Mouse (Mus musculus) kidney, adult 10 weeks (tissue): Measurements from ENCODE around the gene Taf6. TPM values are rescaled to one million over a fixed set of nuclear protein-coding genes. Genes with fewer than 3 reads are reported as not detected.

ENCODE experiments used
- polyA plus RNA-seq: library from polyadenylated mRNA; stranded (reverse); fragments of 350-450 nt; fragmentation: Illumina TruSeq; extraction: RNeasy Lipid Tissue Mini Kit (QIAGEN cat#74804); gene quantifications from one replicate; pipeline ENCODE4 v1.2.3, GENCODE M21; 2014; ENCODE audit warnings: low read depth, low replicate concordance

Taf6 gene
- polyA plus RNA-seq: 2.7 TPM

DNA sequence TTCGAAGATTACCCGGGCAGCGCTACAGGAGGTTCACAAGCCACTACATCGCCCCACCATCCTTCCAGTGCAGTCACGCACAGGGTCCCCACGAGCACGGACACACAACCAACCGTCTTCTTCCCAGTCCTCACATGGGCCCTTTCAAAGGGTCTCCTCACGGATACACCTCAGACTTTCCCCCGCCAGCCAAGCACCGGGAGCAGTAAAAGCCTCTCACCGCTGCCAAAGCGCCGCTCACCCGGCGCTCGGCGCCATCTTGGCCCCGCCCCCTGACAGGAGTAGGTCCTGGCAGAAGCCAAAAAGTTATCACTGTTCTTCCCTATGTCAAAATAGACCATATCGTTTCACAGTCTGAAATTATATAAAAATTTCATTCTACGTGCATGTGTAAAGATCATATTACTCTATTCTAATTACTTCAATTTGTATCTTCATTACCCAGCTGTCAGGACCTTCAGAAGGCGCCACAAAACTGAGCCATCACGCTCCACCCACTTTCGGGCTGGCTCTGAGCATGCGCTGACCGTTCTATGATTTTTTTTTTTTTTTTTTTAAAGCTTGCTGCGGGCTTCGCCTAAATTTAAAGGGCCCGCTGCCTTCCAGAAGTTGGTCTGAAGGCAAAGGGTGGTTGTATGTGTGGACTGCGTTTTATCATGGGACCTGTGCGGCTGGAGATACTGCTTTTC lies at the start of gene Taf6, which contains the start of gene Cnpy4:
Gene Taf6 (minus strand): TSS at position 502 of the 689 bp plus-strand sequence.
Gene Cnpy4 (plus strand): TSS at position 536 of the 689 bp plus-strand sequence.

DNA sequence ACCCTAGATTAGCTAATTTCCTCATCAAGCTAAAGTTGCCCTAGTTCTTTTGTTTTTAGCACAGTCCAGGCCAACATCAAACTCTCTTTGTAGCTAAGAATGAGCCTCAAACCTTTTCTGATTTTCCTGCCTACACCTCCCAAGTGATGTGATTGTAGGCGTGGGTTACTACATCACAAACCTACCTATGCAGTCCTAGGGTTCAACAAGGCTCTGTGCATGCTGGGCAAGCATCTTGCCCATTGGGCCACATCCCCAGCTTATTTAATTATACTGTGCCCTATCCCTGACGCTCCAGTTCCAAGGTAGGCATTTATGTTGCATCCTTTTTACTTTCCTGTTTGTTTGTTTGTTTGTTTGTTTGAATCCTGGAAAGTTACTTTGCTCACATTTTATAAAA lies 38.4 kb upstream of the Taf6 start, which contains the start of gene Nxpe5:
Gene Nxpe5 (plus strand): TSS at position 199 of the 400 bp plus-strand sequence.

DNA sequence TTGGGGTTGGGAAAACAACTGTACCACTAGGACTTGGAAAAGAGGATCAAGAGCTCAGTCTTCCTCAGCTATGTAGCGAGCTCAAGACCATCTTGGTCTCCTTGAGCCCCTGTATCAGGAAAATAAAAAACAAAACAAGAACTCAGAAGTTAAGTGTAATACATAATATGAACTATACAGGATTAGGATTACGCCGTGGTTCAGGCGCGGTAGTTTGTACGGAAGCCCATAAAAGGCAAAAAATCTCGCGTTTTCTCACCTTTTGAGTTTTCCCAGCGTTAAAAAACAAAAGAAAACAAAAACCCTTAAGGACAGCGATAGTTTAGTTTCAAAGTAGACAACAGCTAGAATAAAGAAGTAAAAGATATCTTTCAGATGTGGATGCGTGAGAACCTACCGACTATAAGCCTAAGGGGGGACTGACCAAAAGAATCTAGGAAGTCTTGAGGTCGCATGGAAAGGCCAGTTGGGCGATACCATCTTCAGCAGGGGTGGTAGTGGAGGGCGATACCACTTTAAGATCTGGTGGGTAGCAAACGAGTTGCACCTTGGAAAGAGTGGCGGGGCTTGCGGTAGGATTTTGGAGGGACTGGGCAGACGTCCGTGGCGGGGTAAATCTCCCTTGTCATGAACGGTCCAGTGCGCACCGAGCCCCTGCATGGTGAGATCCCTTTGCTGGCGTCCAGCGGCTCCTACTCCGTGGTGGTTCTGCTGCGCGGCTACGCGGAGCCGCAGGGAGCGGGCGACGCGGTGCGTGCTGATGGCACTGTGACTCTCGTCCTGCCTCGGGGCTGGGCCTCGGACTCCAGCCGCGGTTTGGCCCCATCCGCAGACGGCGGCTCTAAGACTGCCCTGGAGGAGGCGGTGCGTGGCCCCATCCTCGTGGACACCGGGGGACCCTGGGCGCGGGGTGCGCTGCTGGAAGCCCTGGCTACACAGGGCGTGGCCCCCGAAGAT lies 6.8 kb upstream of the Taf6 start, which contains the start of gene Mblac1:
Gene Mblac1 (plus strand): TSS at position 544 of the 957 bp plus-strand sequence.

DNA sequence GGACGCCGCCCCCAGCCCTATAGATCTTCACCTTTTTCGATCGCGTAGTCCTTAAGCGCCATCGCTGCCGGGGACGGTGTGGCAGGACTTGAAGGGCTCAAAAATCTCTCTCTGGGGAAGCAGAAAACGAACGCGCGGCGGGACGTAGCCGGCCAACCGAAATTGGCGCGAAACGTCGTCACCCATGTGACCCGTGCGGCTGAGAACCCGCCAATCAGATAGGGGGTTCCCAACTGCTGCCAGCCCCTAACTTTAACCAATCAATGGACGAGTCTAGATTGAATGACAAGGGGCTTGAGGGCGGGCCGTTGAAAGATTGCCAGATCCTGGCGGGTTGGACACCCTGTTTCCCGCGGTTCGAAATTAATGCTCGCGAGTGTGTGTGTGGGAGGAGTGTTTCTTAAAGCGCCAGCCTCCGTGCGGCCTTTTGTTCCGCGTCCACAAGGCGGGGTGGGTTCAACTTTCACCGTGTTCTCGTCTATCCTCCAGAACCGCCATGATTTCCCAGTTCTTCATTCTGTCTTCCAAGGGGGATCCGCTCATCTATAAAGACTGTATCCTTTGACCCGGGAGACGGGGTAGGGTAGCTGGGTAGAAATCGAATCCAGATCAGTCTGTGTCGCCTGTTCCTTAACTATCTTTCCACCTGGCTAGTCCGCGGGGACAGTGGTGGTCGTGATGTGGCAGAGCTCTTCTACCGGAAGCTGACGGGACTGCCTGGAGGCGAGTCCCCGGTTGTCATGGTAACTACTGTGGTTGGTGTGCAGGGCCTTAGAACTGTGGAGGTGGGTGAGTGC lies 15.4 kb downstream of the Taf6 start, which contains the start of the genes Ap4m1 and Mcm7:
Gene Ap4m1 (plus strand): TSS at position 308 of the 797 bp plus-strand sequence.
Gene Mcm7 (minus strand): TSS at position 728 of the 797 bp plus-strand sequence.

DNA sequence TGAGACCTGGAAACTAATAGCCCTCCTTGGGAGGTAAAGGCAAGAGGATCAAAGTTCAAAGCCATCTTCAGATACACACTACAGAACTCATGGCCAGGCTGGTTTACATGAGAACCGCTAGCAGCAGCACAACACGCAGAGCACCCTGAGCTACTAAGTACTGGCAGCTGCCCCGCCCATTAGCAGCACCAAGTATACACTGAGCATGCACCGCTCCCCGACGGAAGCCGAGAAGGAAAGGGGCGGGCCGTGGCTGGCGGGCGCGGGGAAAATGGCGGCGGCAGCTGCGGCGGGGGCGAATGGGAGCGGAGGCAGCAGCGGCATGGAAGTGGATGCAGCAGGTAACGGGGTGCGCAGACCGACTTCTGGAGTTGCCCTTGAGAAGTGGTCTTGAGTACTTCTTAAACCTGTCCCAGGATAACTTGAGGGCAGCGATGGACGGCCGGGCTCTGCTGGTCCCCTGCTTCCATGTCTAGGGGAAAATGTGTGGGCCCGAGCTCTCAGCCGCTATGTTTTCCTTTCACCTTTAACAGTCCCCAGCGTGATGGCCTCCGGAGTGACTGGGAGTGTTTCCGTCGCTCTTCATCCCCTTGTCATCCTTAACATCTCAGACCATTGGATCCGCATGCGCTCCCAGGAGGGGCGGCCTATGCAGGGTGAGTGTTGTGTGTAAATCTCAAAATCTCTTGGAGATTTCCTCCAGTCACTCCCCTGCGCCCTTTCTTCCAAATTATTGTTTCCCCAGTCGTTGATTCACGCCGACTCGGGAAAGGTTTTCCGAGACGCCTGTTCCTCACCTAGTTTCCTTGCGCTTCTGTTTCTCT lies 26.2 kb downstream of the Taf6 start, which contains the start of gene Cops6:
Gene Cops6 (plus strand): TSS at position 230 of the 824 bp plus-strand sequence.

DNA sequence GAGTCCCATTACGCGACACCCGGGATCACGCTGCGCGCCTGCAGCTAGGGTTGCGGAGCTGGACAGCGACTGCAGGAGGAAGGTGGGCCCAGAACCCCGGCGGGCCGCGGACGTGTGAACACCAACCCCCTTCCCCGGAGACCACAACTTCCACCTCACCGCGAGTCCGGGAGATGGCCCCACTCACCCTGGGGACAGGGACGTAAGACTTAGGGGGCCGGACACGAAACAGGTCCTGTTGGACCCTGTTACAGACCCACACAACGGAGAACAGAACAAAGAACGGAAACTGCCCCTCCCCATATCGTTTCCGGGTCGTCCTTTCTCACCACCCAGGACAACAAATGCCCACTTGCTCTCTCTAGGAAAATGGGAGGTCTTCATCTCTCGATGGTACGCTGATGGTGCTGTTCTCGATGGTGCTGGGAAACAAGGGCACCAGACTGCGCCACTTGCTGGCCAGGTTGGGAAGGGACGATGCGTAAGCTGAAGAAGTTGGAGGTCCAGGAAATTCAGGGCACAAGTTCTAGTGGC lies 31.7 kb downstream of the Taf6 start, which contains the start of gene Zfp113:
Gene Zfp113 (minus strand): TSS at position 302 of the 534 bp plus-strand sequence.

Other genes starting within 250 kb of the Taf6 start
- gene Gjc3, start 224.4 kb downstream of the Taf6 start, polyA plus RNA-seq: not detected
- 14.1 TPM for gene Azgp1, start 205.9 kb downstream of the Taf6 start, polyA plus RNA-seq
- gene Smok3a, start 166.2 kb downstream of the Taf6 start, polyA plus RNA-seq: not detected
- gene Smok3b, start 166.0 kb downstream of the Taf6 start, polyA plus RNA-seq: not detected
- gene Smok3c, start 134.3 kb downstream of the Taf6 start, polyA plus RNA-seq: not detected
- 50.9 TPM for gene Zkscan1, start 102.4 kb downstream of the Taf6 start, polyA plus RNA-seq
- 17.5 TPM for gene Zscan21, start 70.5 kb downstream of the Taf6 start, polyA plus RNA-seq
- 16.9 TPM for gene Zfp113, start 31.7 kb downstream of the Taf6 start, polyA plus RNA-seq
- gene Cops6, start 26.4 kb downstream of the Taf6 start, polyA plus RNA-seq: 75.6 TPM
- gene Ap4m1, start 15.4 kb downstream of the Taf6 start, polyA plus RNA-seq: 4.8 TPM
- 6.9 TPM for gene Mcm7, start 15.0 kb downstream of the Taf6 start, polyA plus RNA-seq
- gene Cnpy4, start within 50 bp of the Taf6 start, polyA plus RNA-seq: 9.6 TPM
- 0.36 TPM for gene Mblac1, start 6.9 kb upstream of the Taf6 start, polyA plus RNA-seq
- not detected for gene Nxpe5, start 38.4 kb upstream of the Taf6 start, polyA plus RNA-seq
- gene Lamtor4, start 68.0 kb upstream of the Taf6 start, polyA plus RNA-seq: 2.1 TPM
- 1.3 TPM for gene BC037034, start 76.6 kb upstream of the Taf6 start, polyA plus RNA-seq
- not detected for gene Gal3st4, start 85.4 kb upstream of the Taf6 start, polyA plus RNA-seq
- not detected for gene Gm43720, start 92.5 kb upstream of the Taf6 start, polyA plus RNA-seq
- gene Gpc2, start 92.6 kb upstream of the Taf6 start, polyA plus RNA-seq: not detected
- gene Stag3, start 92.8 kb upstream of the Taf6 start, polyA plus RNA-seq: not detected
- not detected for gene Pvrig, start 154.5 kb upstream of the Taf6 start, polyA plus RNA-seq